Mouse (Mus musculus): ENCODE measurements around the gene Tns4.
A peak's percentile ranks its signal among the peaks of the same experiment; 100 is the strongest.

Tns4 gene

GRCm38 (mm10) chr11:99118420-99118819 lies 29.3 kb upstream of the Tns4 start:
- no peak for DNase-seq (ENCODE audit: low spot score in 2 of 2)

- no peak for DNase-seq (ENCODE audit: low spot score in 2 of 2)
Observed at GRCm38 (mm10) chr11:99117907-99118306, 28.8 kb upstream of the Tns4 start.

- no peak for DNase-seq (ENCODE audit: low spot score in 2 of 2)
Observed at GRCm38 (mm10) chr11:99115940-99116339, 26.8 kb upstream of the Tns4 start.

DNA sequence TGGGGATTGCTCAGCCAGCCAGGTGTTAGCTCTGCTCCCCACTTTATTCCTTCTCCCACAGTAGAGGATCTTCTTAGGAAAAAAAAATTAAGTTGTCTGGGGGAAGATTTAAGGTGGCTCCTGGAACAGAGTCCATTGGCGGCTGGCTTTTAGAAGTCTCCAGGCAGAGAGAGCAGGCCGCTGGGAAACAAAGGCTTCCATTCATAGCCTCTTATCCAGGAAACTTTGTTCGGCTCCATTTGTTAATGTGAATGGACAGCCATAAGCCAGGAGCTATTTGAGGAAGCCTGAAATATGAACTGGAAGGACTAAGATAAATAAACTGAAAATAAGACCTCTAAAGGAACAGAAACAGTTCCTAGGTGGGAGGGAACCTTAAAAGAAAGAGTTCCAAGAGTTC lies 24.0 kb upstream of the Tns4 start:
- no peak for DNase-seq (ENCODE audit: low spot score in 2 of 2)

DNA sequence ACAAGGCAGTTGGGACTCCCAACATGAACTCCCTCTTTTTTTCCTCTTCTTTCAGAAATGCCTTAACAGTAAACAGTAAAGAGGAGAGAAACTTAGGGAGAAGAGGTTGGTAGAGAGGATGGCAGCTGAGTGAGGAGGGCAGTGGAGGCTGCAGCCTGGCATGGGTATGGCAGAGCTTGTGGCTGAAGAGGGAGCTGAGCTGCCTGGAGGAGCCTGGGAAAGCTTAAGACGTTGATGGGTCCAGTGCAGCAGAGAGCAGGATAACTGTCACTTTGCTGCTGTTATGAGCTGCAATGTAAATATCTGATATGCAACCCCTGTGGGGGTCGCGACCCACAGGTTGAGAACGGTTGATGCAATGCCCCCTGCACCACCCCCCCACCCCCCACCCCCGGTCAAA lies 23.6 kb upstream of the Tns4 start:
- DNase-seq (ENCODE audit: low spot score in 2 of 2): no peak

DNA sequence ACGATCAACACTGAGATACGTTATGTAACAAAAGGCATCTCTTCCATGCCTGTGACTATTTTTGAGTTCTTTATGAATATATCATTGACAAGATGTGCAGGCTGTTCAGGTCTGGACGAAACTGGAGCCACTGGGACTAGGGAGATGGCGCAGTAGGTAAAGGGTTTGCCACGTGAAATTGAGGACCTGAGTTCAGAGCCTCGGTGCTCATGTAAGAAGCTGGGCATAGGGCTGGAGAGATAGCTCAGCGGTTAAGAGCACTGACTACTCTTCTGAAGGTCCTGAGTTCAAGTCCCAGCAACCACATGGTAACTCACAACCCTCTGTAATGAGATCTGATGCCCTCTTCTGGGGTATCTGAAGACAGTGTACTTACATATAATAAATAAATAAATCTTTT lies 22.5 kb upstream of the Tns4 start:
- DNase-seq (ENCODE audit: low spot score in 2 of 2): no peak

GRCm38 (mm10) chr11:99111155-99111554 lies 22.0 kb upstream of the Tns4 start:
- no peak for DNase-seq (ENCODE audit: low spot score in 2 of 2)

GRCm38 (mm10) chr11:99110370-99111110 lies 21.4 kb upstream of the Tns4 start:
- no peak for DNase-seq (ENCODE audit: low spot score in 2 of 2)

DNA sequence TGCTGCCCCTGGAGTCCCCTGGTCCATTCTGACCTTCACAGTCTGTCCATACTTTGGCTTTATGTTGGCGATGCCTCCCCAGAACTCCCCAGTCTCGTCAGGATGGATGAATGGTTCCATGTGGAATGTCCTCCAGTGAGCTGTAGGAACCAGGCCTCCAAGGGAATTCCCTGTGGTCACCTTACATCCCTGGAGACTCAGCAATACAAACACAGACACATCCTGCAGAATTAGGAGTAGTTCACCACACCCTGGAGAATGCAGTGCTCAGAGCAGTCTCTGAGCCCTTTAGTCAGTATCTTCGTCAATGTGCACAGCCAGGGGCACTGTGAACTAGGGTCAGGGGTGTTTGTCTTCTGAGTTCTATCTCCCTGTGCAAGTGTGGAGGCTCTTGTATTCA lies 19.2 kb upstream of the Tns4 start:
- no peak for DNase-seq (ENCODE audit: low spot score in 2 of 2)

- no peak for DNase-seq (ENCODE audit: low spot score in 2 of 2)
Observed at GRCm38 (mm10) chr11:99105981-99106726, 17.0 kb upstream of the Tns4 start.

- peak; percentile 66 to 71 for DNase-seq (ENCODE audit: low spot score in 2 of 2)
Observed at GRCm38 (mm10) chr11:99104609-99105410, 15.7 kb upstream of the Tns4 start.

DNA sequence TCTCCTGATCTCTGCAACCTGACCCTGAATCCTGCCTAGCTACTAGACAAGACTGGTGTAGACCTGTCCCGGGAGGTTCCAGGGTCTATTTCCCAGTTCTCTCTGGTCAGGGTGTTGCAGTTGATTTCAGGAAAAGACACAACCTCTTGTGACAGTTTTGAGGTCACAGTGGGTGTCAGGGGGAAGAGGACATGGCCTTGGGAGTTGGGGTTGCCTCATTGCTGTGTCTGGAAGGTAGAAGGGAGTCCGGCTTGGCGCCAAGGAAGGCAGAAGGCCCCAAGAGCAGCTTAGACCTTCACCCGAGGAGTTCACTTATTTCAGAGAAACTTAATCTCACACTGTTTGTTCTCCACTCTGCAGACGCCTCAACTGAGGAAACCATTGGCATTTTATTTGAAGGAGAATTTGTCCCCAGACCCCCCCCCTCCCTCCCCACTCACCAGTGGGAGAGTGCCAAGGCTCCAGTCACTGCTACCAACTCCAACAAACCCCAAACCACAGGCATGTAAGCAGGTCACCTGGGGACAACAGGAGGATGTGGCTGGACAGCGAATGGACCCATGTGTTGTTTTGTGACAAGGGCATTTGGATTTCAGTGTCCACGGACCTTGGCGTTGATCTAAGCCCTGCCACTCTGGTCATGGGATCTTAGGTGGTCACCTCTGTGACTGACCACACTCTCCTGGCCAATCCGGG lies 13.6 kb upstream of the Tns4 start:
- DNase-seq (ENCODE audit: low spot score in 2 of 2): no peak

DNA sequence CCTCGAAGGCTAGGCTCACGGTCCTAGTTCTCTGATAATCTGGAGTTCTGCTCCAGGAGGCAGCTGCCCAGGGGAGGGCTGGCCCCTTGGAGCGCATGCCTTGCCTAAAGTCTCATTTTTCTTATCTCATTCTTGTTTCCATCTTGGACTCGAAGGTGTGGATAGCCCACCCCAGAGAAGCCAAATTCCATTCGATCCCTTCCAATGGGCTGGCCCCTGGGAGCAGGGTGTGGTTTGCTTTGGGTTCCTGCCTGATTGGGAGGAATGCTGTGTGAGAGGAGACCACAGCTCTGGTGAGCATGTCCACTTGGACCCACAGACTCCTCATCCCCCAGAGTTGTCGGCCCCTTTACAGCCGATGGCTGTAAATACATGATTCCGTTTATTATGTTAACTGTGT lies 12.6 kb upstream of the Tns4 start:
- no peak for DNase-seq (ENCODE audit: low spot score in 2 of 2)

DNA sequence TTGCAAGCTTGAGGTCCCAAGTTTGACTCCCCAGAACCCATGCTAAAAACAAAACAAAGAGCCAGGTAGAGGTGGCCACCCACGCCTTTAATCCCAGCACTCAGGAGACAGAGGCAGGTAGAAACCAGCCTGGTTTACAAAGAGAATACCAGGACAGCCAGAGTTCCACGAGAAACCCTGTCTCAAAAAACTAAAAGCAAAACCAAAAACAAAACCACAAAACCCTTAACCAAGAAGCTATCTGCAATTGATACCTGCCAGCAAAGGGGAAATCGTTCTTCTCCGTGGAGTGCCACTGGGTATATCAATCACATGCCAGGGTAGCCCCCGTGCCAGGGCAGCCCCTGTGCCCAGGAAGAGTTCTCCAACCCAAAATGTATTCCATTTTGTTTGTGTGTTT lies 11.1 kb upstream of the Tns4 start:
- DNase-seq (ENCODE audit: low spot score in 2 of 2): no peak

GRCm38 (mm10) chr11:99099516-99099915 lies 10.4 kb upstream of the Tns4 start:
- DNase-seq (ENCODE audit: low spot score in 2 of 2): no peak

- DNase-seq (ENCODE audit: low spot score in 2 of 2): no peak
Observed at GRCm38 (mm10) chr11:99098924-99099323, 9.8 kb upstream of the Tns4 start.

DNA sequence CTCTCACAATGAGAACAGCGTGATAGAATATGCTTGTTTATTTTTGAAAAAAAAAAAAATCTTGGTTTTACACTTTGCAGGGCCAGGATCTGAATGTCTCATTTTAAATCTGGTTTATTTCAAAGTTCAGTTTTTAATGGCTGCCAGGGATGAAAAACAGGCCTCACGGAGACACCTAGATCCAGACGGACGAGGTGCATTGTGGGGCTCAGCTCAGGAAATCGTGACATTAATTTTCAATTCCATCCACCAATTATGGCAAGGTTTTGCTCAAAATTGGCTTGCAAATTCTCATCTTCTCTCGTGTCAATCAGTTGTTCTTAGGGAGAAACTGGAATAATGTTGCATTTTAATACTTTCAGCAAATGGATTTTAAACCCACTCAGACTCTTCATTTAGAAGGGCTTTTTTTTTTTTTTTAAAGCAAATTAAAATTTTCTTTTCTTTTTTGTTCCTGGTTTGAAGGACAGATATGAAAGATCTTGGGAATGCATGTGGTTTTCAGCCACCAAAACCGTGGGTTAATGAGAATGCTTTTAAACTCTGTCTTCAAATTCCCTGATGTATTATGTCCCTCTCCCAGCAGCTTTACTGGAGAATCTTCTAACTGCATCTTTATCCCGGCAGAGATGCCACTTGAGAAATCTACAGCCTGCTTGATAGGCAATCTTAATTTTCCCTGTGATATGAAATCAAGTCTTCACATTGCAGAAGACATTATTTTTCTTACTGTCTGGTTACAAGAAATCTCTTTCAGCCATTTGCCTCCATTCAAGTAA lies 8.1 kb upstream of the Tns4 start:
- no peak for DNase-seq (ENCODE audit: low spot score in 2 of 2)

DNA sequence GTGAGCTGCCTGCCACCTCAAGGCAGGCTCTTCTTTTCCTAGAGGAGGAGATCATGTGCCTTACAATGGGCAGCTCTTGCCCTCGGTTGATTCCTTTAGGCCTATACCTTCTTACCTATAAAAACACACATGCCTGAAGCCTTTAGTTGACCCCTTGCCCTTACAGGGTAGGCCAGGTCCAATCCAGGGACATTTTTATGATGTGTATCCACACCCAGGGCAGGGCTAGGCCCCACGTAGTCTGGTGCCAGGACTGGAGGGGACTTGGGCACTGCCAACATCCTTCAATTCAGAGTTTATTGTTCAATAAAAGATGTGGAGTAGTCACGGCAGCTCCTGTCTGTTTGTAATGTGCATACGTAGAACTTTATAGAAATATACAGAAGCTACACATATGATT lies 7.3 kb upstream of the Tns4 start:
- DNase-seq (ENCODE audit: low spot score in 2 of 2): no peak

- no peak for DNase-seq (ENCODE audit: low spot score in 2 of 2)
Observed at GRCm38 (mm10) chr11:99095759-99096158, 6.7 kb upstream of the Tns4 start.

DNA sequence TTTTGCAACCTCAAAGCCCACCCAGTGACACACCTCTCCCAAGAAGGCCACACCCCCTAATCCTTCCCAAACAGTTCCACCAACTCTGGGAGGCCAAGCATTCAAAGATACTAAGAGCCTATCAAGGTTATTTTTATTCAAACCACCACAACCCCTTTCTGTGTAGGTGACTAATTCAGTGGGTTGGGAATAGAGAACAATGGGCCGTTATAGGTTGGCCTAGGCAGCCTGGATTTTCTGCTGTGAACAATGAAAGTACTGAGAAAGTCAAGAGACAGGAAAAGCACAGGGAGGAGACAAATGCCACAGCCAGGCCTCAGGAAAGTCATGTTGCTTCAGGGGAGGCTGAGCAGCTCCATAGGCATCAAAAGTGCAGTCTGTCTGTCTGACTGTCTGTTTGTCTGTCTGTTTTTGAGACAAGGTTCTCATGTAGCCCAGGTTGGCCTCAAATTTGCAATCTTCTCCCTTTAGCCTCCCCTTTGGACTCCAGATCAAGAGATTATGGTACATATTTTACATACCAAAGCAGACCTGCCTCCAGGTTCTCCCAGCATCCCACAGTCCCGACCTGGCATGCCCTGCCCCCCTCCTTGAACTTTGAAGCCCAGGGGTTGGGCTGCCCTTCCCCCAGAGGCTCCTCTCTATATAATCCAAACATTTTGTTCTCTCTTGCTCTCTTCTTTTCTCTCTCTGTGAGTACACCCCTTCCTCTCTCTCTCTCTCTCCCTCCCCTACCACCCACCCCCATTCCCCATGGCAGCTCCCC lies 6.0 kb upstream of the Tns4 start:
- no peak for DNase-seq (ENCODE audit: low spot score in 2 of 2)
